Mouse (Mus musculus): ENCODE measurements at regions not wholly inside any gene's neighbourhood (a gene's known extent, or its start where the extent isn't known, plus 50 kb on each side); places are given as distances from the start of the nearest gene placed in this dataset.

- Histone ChIP-seq H3K4me2 (ENCODE audit: low read depth) (no peak overlapping the region), H3K79me2 (ENCODE audit: control insufficient read depth, insufficient read depth) (no peaks in the 10 kb centered on the region), H3K4me3 (no peak overlapping the region), H3ac (ENCODE audit: control insufficient read depth, insufficient read length) (no peak overlapping the region), H3K36me3 (ENCODE audit: control insufficient read depth, insufficient read depth) (no peaks in the 10 kb centered on the region), H3K27me3 (ENCODE audit: control insufficient read depth, insufficient read depth, insufficient read length) (no peaks in the 10 kb centered on the region)
- TF ChIP-seq TCF12 (IDR thresholded peaks at IDR 0.05; ENCODE audit: insufficient read depth, poor library complexity, severe bottlenecking): no peak
- TF ChIP-seq MYOD1 (IDR thresholded peaks at IDR 0.05; ENCODE audit: control insufficient read depth in 1 of 3, insufficient read length in 2 of 3, low read depth in 2 of 3): no peak
- no peak for TF ChIP-seq POLR2AphosphoS2 (IDR thresholded peaks at IDR 0.05; ENCODE audit: insufficient read length, low read depth)
- no peak for TF ChIP-seq POLR2A (IDR thresholded peaks at IDR 0.05; ENCODE audit: insufficient read length, low read depth)
- no peak for TF ChIP-seq USF1 (IDR thresholded peaks at IDR 0.05; ENCODE audit: low read depth)
- TF ChIP-seq REST (IDR thresholded peaks at IDR 0.05; ENCODE audit: insufficient read depth, insufficient read length): no peak
- no peak for TF ChIP-seq CEBPB (IDR thresholded peaks at IDR 0.05; ENCODE audit: insufficient read depth, poor library complexity, severe bottlenecking)
- TF ChIP-seq SRF (IDR thresholded peaks at IDR 0.05; ENCODE audit: control insufficient read depth, insufficient read length, low read depth): no peak
- TF ChIP-seq E2F4 (IDR thresholded peaks at IDR 0.05; ENCODE audit: insufficient read depth): no peak
Measured at GRCm38 (mm10) chr2:171373016-171373415, 641.4 kb downstream of the Dok5 start.

GRCm38 (mm10) chr2:171371751-171372150 lies 640.1 kb downstream of the Dok5 start:
- Histone ChIP-seq H3K36me3 (ENCODE audit: control insufficient read depth, insufficient read depth) (no peaks in the 10 kb centered on the region), H3K27me3 (ENCODE audit: control insufficient read depth, insufficient read depth, insufficient read length) (no peaks in the 10 kb centered on the region), H3K4me2 (ENCODE audit: low read depth) (no peak overlapping the region), H3K4me3 (no peak overlapping the region), H3K79me2 (ENCODE audit: control insufficient read depth, insufficient read depth) (no peaks in the 10 kb centered on the region), H3ac (ENCODE audit: control insufficient read depth, insufficient read length) (no peak overlapping the region)
- TF ChIP-seq SRF (IDR thresholded peaks at IDR 0.05; ENCODE audit: control insufficient read depth, insufficient read length, low read depth): no peak
- no peak for TF ChIP-seq TCF12 (IDR thresholded peaks at IDR 0.05; ENCODE audit: insufficient read depth, poor library complexity, severe bottlenecking)
- no peak for TF ChIP-seq MYOD1 (IDR thresholded peaks at IDR 0.05; ENCODE audit: control insufficient read depth in 1 of 3, insufficient read length in 2 of 3, low read depth in 2 of 3)
- TF ChIP-seq USF1 (IDR thresholded peaks at IDR 0.05; ENCODE audit: low read depth): no peak
- no peak for TF ChIP-seq MAX (IDR thresholded peaks at IDR 0.05; ENCODE audit: low read depth)
- TF ChIP-seq MYOG (IDR thresholded peaks at IDR 0.05; ENCODE audit: control insufficient read depth in 1 of 3, insufficient read depth in 1 of 3, insufficient read length in 2 of 3, low read depth in 2 of 3): no peak
- no peak for TF ChIP-seq POLR2AphosphoS2 (IDR thresholded peaks at IDR 0.05; ENCODE audit: insufficient read length, low read depth)
- TF ChIP-seq CEBPB (IDR thresholded peaks at IDR 0.05; ENCODE audit: insufficient read depth, poor library complexity, severe bottlenecking): no peak
- no peak for TF ChIP-seq REST (IDR thresholded peaks at IDR 0.05; ENCODE audit: insufficient read depth, insufficient read length)

- H3K4me2 ChIP-seq (ENCODE audit: low read depth): no peak overlapping the region
- H3K36me3 ChIP-seq (ENCODE audit: control insufficient read depth, insufficient read depth): no peaks in the 10 kb centered on the region
- H3K27me3 ChIP-seq (ENCODE audit: control insufficient read depth, insufficient read depth, insufficient read length): no peaks in the 10 kb centered on the region
- no peaks in the 10 kb centered on the region for H3K79me2 ChIP-seq (ENCODE audit: control insufficient read depth, insufficient read depth)
- no peak for TF ChIP-seq MYOD1 (IDR thresholded peaks at IDR 0.05; ENCODE audit: control insufficient read depth in 1 of 3, insufficient read length in 2 of 3, low read depth in 2 of 3)
- no peak for TF ChIP-seq POLR2A (IDR thresholded peaks at IDR 0.05; ENCODE audit: insufficient read length, low read depth)
- TF ChIP-seq MAX (IDR thresholded peaks at IDR 0.05; ENCODE audit: low read depth): no peak
- no peak for TF ChIP-seq SRF (IDR thresholded peaks at IDR 0.05; ENCODE audit: control insufficient read depth, insufficient read length, low read depth)
- no peak for TF ChIP-seq CEBPB (IDR thresholded peaks at IDR 0.05; ENCODE audit: insufficient read depth, poor library complexity, severe bottlenecking)
- TF ChIP-seq REST (IDR thresholded peaks at IDR 0.05; ENCODE audit: insufficient read depth, insufficient read length): no peak
- TF ChIP-seq TCF3 (IDR thresholded peaks at IDR 0.05; ENCODE audit: insufficient read length, low read depth): no peak
- no peak for TF ChIP-seq TCF12 (IDR thresholded peaks at IDR 0.05; ENCODE audit: insufficient read depth, poor library complexity, severe bottlenecking)
- no peak for TF ChIP-seq MYOG (IDR thresholded peaks at IDR 0.05; ENCODE audit: control insufficient read depth in 1 of 3, insufficient read depth in 1 of 3, insufficient read length in 2 of 3, low read depth in 2 of 3)
- TF ChIP-seq E2F4 (IDR thresholded peaks at IDR 0.05; ENCODE audit: insufficient read depth): no peak
- TF ChIP-seq USF1 (IDR thresholded peaks at IDR 0.05; ENCODE audit: low read depth): no peak
- TF ChIP-seq POLR2AphosphoS2 (IDR thresholded peaks at IDR 0.05; ENCODE audit: insufficient read length, low read depth): no peak
- no peak overlapping the region for H3K4me3 ChIP-seq
- H3ac ChIP-seq (ENCODE audit: control insufficient read depth, insufficient read length): no peak overlapping the region
Measured at GRCm38 (mm10) chr2:171365553-171365952, 633.9 kb downstream of the Dok5 start.

GRCm38 (mm10) chr2:171364621-171365020 lies 633.0 kb downstream of the Dok5 start:
- H3K27me3 ChIP-seq (ENCODE audit: control insufficient read depth, insufficient read depth, insufficient read length): no peaks in the 10 kb centered on the region
- H3K4me2 ChIP-seq (ENCODE audit: low read depth): no peak overlapping the region
- no peak for TF ChIP-seq USF1 (IDR thresholded peaks at IDR 0.05; ENCODE audit: low read depth)
- TF ChIP-seq E2F4 (IDR thresholded peaks at IDR 0.05; ENCODE audit: insufficient read depth): no peak
- TF ChIP-seq REST (IDR thresholded peaks at IDR 0.05; ENCODE audit: insufficient read depth, insufficient read length): no peak
- no peak for TF ChIP-seq CEBPB (IDR thresholded peaks at IDR 0.05; ENCODE audit: insufficient read depth, poor library complexity, severe bottlenecking)
- TF ChIP-seq POLR2AphosphoS2 (IDR thresholded peaks at IDR 0.05; ENCODE audit: insufficient read length, low read depth): no peak
- TF ChIP-seq MYOG (IDR thresholded peaks at IDR 0.05; ENCODE audit: control insufficient read depth in 1 of 3, insufficient read depth in 1 of 3, insufficient read length in 2 of 3, low read depth in 2 of 3): no peak
- no peak for TF ChIP-seq POLR2A (IDR thresholded peaks at IDR 0.05; ENCODE audit: insufficient read length, low read depth)
- TF ChIP-seq TCF3 (IDR thresholded peaks at IDR 0.05; ENCODE audit: insufficient read length, low read depth): no peak
- no peak for TF ChIP-seq TCF12 (IDR thresholded peaks at IDR 0.05; ENCODE audit: insufficient read depth, poor library complexity, severe bottlenecking)
- TF ChIP-seq MAX (IDR thresholded peaks at IDR 0.05; ENCODE audit: low read depth): no peak
- TF ChIP-seq SRF (IDR thresholded peaks at IDR 0.05; ENCODE audit: control insufficient read depth, insufficient read length, low read depth): no peak
- TF ChIP-seq MYOD1 (IDR thresholded peaks at IDR 0.05; ENCODE audit: control insufficient read depth in 1 of 3, insufficient read length in 2 of 3, low read depth in 2 of 3): no peak
- H3K4me3 ChIP-seq: no peak overlapping the region
- H3ac ChIP-seq (ENCODE audit: control insufficient read depth, insufficient read length): no peak overlapping the region
- H3K36me3 ChIP-seq (ENCODE audit: control insufficient read depth, insufficient read depth): no peaks in the 10 kb centered on the region
- no peaks in the 10 kb centered on the region for H3K79me2 ChIP-seq (ENCODE audit: control insufficient read depth, insufficient read depth)

Data from myocyte (in vitro differentiated cells).